Mouse (Mus musculus) bone marrow, adult 2 months (tissue): ENCODE measurements around the gene Pdcd1lg2. TPM values are rescaled to one million over a fixed set of nuclear protein-coding genes. Genes with fewer than 3 reads are reported as not detected.

ENCODE experiments used
- H3K27ac ChIP-seq: fragments of 200-500 bp; 2 replicates; pipeline ENCODE4 v1.5.1; 2012; ENCODE audit warnings: low read depth, mild to moderate bottlenecking, control low read depth, inconsistent platforms, low read length; ENCODE audit not compliant: control insufficient read depth, poor library complexity, insufficient read depth
- H3K4me1 ChIP-seq: fragments of 200-500 bp; 2 replicates; pipeline ENCODE4 v1.6.1; 2011; ENCODE audit warnings: low read length; ENCODE audit not compliant: control insufficient read depth, insufficient read depth
- H3K4me3 ChIP-seq: fragments of 200-500 bp; replicated peaks from 2 replicates; pipeline ENCODE3; 2011; ENCODE audit warnings: mild to moderate bottlenecking, low read depth, low read length, control low read depth; ENCODE audit not compliant: control insufficient read depth
- CTCF ChIP-seq: fragments of 200-500 bp; IDR thresholded peaks from 2 replicates; pipeline ENCODE4 v1.5.1; 2011; ENCODE audit warnings: low read length, control low read depth; ENCODE audit not compliant: control insufficient read depth, insufficient read depth
- POLR2A ChIP-seq: fragments of 200-500 bp; IDR thresholded peaks from 2 replicates; pipeline ENCODE4 v1.6.1; 2011; ENCODE audit warnings: low read depth, mild to moderate bottlenecking, control low read depth, low read length, borderline replicate concordance; ENCODE audit not compliant: control insufficient read depth
- whole genome bisulfite sequencing: fragments of 180-500 bp; shearing (Covaris S2); methylation state at CpG from one replicate; pipeline ENCODE4 v1.1.7; 2018; 5-methylcytosine and 5-hydroxymethylcytosine counted together
- polyA plus RNA-seq: library from polyadenylated mRNA; stranded (reverse); fragments of >200 nt; gene quantifications from 2 replicates; pipeline ENCODE4 v1.2.4, GENCODE M21; 2011; ENCODE audit warnings: low replicate concordance; ENCODE audit not compliant: missing spikeins, insufficient read depth, insufficient read length

Gene Pdcd1lg2
- polyA plus RNA-seq, 1 experiment = 0.92 TPM

DNA sequence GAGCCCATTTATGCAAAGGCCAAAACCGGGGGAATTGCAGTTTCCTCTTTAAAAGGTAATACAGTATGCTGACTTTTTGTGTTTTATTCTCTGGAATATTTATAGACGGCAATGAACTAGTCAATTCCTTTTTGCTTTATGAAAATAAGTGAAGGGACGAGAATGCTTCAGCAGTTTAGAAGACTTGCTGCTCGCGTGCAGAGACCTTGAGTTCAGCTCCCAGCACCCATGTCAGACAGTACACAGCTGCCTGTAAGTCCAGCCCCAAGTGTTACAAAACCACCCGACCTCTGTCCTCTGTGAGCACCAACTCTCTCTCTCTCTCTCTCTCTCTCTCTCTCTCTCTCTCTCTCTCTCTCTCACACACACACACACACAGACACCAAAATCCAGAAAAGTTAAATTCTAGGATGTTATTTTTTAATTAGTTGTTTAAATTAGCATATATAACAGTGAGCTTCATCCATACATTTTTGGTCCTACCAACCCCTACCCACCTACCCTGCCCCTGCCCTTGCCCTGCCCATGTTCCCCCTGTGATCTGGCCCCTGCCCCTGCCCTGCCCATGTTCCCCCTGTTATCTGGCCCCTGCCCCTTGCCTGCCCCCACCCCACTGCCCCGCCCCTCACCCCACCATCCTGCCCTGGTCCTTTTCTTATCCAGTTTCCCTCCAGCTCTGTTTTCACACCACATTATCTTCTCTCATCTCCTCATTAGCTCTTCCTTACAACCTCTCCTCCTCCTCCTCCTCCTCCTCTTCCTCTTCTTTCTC, 86.3 kb downstream of the Pdcd1lg2 start:
- Histone ChIP-seq H3K27ac (no peak overlapping the region), H3K4me1 (peaks cover 6% of the 10 kb centered on the region), H3K4me3 (no peak overlapping the region)
- TF ChIP-seq CTCF = no peak
- no peak for TF ChIP-seq POLR2A
- 35% methylated on average over 7 of the region's 7 CpGs for WGBS

- no peak overlapping the region for H3K4me3 ChIP-seq
- no peak overlapping the region for H3K27ac ChIP-seq
- WGBS = 12% methylated on average over 7 of the region's 7 CpGs
- TF ChIP-seq POLR2A (no peak), CTCF (no peak)
- H3K4me1 ChIP-seq = peaks cover 6% of the 10 kb centered on the region
These were observed 87.2 kb downstream of the Pdcd1lg2 start for GRCm38 (mm10) chr19:29497874-29498273.

GRCm38 (mm10) chr19:29498842-29499456, 88.2 kb downstream of the Pdcd1lg2 start:
- no peak overlapping the region for H3K27ac ChIP-seq
- TF ChIP-seq CTCF = no peak
- no peak for TF ChIP-seq POLR2A
- H3K4me3 ChIP-seq = no peak overlapping the region
- peaks cover 4% of the 10 kb centered on the region for H3K4me1 ChIP-seq
- WGBS = 19% methylated on average over 6 of the region's 6 CpGs

- H3K4me3 ChIP-seq = no peak overlapping the region
- TF ChIP-seq POLR2A = no peak
- no peak for TF ChIP-seq CTCF
- WGBS = 30% methylated on average over 1 of the region's 1 CpGs
- H3K4me1 ChIP-seq = peaks cover 4% of the 10 kb centered on the region
- no peak overlapping the region for H3K27ac ChIP-seq
These were observed 89.6 kb downstream of the Pdcd1lg2 start for GRCm38 (mm10) chr19:29500333-29500732.

GRCm38 (mm10) chr19:29501106-29501505, 90.4 kb downstream of the Pdcd1lg2 start:
- Histone ChIP-seq H3K4me3 (peak overlapping the region; percentile 54), H3K4me1 (peaks cover 4% of the 10 kb centered on the region), H3K27ac (no peak overlapping the region)
- peak; percentile 55 for TF ChIP-seq CTCF
- no peak for TF ChIP-seq POLR2A
- 41% methylated on average over 11 of the region's 11 CpGs for WGBS

- WGBS = 6% methylated on average over 6 of the region's 6 CpGs
- TF ChIP-seq POLR2A = no peak
- TF ChIP-seq CTCF = peak; percentile 98
- Histone ChIP-seq H3K4me3 (no peak overlapping the region), H3K4me1 (peaks cover 4% of the 10 kb centered on the region), H3K27ac (no peak overlapping the region)
These were observed 90.8 kb downstream of the Pdcd1lg2 start for GRCm38 (mm10) chr19:29501507-29501906.

DNA sequence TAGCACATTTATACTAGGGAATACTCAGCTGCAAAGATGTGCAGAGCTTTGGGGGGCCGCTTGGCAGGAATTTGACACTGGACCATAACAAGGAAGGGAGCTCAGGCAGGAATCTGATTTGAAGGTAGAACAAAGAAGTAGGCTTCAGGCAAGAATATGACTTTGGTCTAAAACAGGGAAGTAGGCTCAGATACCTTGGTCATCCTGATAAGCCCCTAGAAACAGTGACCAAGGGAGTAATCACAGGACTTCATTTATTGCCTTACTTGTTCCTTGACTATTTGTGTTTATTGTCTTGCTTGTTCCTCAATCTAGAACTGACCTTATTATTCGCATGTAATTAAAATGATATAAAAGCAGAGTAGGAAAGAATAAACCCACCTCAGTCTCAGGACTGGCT, 93.4 kb downstream of the Pdcd1lg2 start:
- WGBS = 75% methylated on average over 2 of the region's 2 CpGs
- Histone ChIP-seq H3K4me1 (no peaks in the 10 kb centered on the region; the same call in 1 of the 2 replicates), H3K27ac (no peak overlapping the region), H3K4me3 (no peak overlapping the region)
- no peak for TF ChIP-seq POLR2A
- no peak for TF ChIP-seq CTCF

DNA sequence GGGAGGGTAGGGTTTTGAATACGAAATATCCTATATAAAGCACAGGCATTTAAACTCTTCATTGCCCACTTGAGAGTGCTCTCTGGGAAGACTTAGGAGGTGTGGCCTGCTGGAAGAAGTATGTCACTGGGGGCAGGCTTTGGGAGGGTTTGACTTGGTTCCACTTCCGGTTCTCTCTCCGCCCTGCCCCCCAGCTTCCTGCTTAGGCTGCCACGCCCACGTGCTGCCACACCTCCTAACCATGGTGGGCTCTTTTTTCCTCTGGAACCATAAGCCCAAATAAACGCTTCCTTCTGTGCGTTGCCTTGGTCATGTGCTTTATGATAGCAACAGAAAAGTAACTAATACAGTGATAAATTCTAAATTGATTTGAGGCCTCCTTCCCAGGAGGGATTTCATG, 94.9 kb downstream of the Pdcd1lg2 start:
- TF ChIP-seq POLR2A (no peak), CTCF (no peak)
- no peak overlapping the region for H3K27ac ChIP-seq
- no peak overlapping the region for H3K4me3 ChIP-seq
- H3K4me1 ChIP-seq = no peaks in the 10 kb centered on the region; the same call in 1 of the 2 replicates
- 70% methylated on average over 7 of the region's 7 CpGs for WGBS

GRCm38 (mm10) chr19:29508208-29508607, 97.5 kb downstream of the Pdcd1lg2 start:
- Histone ChIP-seq H3K4me3 (no peak overlapping the region), H3K4me1 (peaks cover 3% of the 10 kb centered on the region; the same call in 1 of the 2 replicates), H3K27ac (no peak overlapping the region)
- 48% methylated on average over 7 of the region's 7 CpGs for WGBS
- TF ChIP-seq POLR2A (no peak), CTCF (no peak)
